Mouse (Mus musculus) liver, embryonic 12.5 days (tissue): ENCODE data around the gene Chmp6. TPM values are rescaled to one million over a fixed set of nuclear protein-coding genes. Genes with fewer than 3 reads are reported as not detected.

ENCODE experiments used
- ATAC-seq: fragments of 200-750 bp; cut with Nextera tagmentation; 2 replicates; pipeline ENCODE4 v1.8.0; 2017; ENCODE audit warnings: moderate number of reproducible peaks, mild to moderate bottlenecking, moderate library complexity
- H3K27ac ChIP-seq: fragments of 300-500 bp; sonication (generic); 2 replicates; pipeline ENCODE4 v1.5.1; 2016; ENCODE audit warnings: mild to moderate bottlenecking
- H3K27me3 ChIP-seq: fragments of 300-500 bp; sonication (generic); replicated peaks from 2 replicates; pipeline ENCODE4 v1.6.1; 2016; ENCODE audit warnings: mild to moderate bottlenecking, moderate library complexity
- H3K36me3 ChIP-seq: fragments of 300-500 bp; sonication (generic); 2 replicates; pipeline ENCODE4 v1.6.1; 2016; ENCODE audit warnings: mild to moderate bottlenecking, moderate library complexity
- H3K4me1 ChIP-seq: fragments of 300-500 bp; sonication (generic); 2 replicates; pipeline ENCODE4 v1.6.1; 2016
- H3K4me2 ChIP-seq: fragments of 300-500 bp; sonication (generic); 2 replicates; pipeline ENCODE4 v1.6.1; 2016; ENCODE audit warnings: mild to moderate bottlenecking, moderate library complexity
- H3K4me3 ChIP-seq: fragments of 300-500 bp; sonication (generic); 2 replicates; pipeline ENCODE4 v1.5.1; 2016; ENCODE audit warnings: mild to moderate bottlenecking, moderate library complexity
- H3K9ac ChIP-seq: fragments of 300-500 bp; sonication (generic); 2 replicates; pipeline ENCODE4 v1.6.1; 2016; ENCODE audit warnings: mild to moderate bottlenecking, moderate library complexity
- H3K9me3 ChIP-seq: fragments of 300-500 bp; sonication (generic); replicated peaks from 2 replicates; pipeline ENCODE4 v1.6.1; 2016; ENCODE audit warnings: mild to moderate bottlenecking, moderate library complexity
- WGBS: fragments of 180-500 bp; shearing (Covaris S2); methylation state at CpG from one replicate; pipeline ENCODE4 v1.1.7; 2016; ENCODE audit not compliant: insufficient replicate concordance; 5-methylcytosine and 5-hydroxymethylcytosine counted together
- polyA plus RNA-seq: library from polyadenylated mRNA; unstranded; fragments of >200 nt; fragmentation: Nextera tagmentation; extraction: Ambion mirVana; gene quantifications from 2 replicates; pipeline ENCODE4 v1.2.1, GENCODE M21; 2016

The Chmp6 gene
- polyA plus RNA-seq, 1 experiment from 2014 or later: 48.6 TPM

- ATAC-seq: no peak
- Histone ChIP-seq H3K27me3 (no peaks in the 10 kb centered on the region), H3K27ac (no peak overlapping the region), H3K9ac (no peak overlapping the region), H3K36me3 (peaks cover 88% of the 10 kb centered on the region), H3K4me1 (0 out of 2 replicates have a peak, but pooled peaks cover 6% of the 10 kb centered on the region), H3K4me3 (no peak overlapping the region), H3K4me2 (no peak overlapping the region), H3K9me3 (no peaks in the 10 kb centered on the region)
- 75% methylated on average over 7 of the region's 7 CpGs for WGBS
Measured at GRCm38 (mm10) chr11:119891601-119892215, 21.5 kb upstream of the Chmp6 start.

DNA sequence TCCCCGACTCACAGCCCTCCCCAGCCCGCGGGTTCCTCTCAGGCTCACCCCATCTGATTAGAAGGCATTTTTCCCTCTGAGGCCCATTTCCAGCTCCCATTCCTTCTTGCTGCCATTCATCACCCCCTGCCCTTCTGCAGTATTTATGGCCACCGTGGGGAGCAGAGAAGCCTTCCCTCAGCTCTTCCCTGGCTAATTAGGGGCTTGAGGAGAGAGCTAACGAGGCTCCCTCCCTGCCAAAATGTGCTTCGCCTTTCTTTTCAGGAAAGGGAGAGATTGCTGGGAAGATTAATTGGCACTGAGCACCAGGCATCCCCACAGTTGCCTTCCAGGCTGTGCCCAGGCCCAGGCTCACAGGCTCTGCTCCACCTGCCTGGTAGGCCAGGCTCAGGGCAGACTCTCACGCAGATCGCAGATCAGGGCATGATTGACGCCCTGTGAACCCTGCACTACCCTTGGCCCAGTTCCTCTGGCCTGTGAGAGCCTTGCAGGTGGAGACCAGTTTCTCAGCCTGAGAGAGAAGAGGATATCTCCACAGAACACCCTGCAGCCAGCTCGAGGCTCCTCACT, 19.5 kb upstream of the Chmp6 start:
- H3K9ac ChIP-seq: no peak overlapping the region
- peaks cover 93% of the 10 kb centered on the region for H3K36me3 ChIP-seq
- 0 out of 2 replicates have a peak, but pooled peaks cover 6% of the 10 kb centered on the region for H3K4me1 ChIP-seq
- H3K9me3 ChIP-seq: no peaks in the 10 kb centered on the region
- ATAC-seq: no peak
- H3K4me2 ChIP-seq: no peak overlapping the region
- no peak overlapping the region for H3K4me3 ChIP-seq
- WGBS: 65% methylated on average over 10 of the region's 10 CpGs
- no peak overlapping the region for H3K27ac ChIP-seq
- no peaks in the 10 kb centered on the region for H3K27me3 ChIP-seq

DNA sequence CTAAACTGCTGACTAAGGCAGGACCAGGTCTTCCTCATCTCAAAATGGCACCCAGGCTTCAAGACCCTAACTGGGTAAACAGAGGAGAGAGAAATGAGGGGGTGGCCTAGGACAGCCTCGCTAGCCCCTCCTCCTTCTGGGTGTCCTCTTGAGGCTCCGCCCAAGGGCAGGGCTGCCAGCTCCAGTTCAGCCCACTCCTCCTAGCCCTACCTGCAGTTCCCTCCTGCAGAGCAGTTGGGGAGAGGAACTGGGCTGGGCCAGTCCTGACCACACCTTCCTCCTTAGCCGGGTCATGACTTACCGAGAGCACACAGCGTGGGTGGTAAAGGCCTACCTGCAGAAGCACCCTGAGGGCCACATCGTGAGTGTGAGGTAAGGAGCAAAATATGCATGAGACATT, 18.6 kb upstream of the Chmp6 start:
- WGBS: 45% methylated on average over 6 of the region's 6 CpGs
- 0 out of 2 replicates have a peak, but pooled peaks cover 6% of the 10 kb centered on the region for H3K4me1 ChIP-seq
- no peak overlapping the region for H3K4me3 ChIP-seq
- peak; percentile 48 for ATAC-seq
- no peak overlapping the region for H3K4me2 ChIP-seq
- H3K9me3 ChIP-seq: no peaks in the 10 kb centered on the region
- peaks cover 91% of the 10 kb centered on the region for H3K36me3 ChIP-seq
- no peak overlapping the region for H3K27ac ChIP-seq
- no peaks in the 10 kb centered on the region for H3K27me3 ChIP-seq
- no peak overlapping the region for H3K9ac ChIP-seq

GRCm38 (mm10) chr11:119897041-119897440, 16.2 kb upstream of the Chmp6 start:
- H3K36me3 ChIP-seq: peaks cover 70% of the 10 kb centered on the region

GRCm38 (mm10) chr11:119898976-119899375, 14.3 kb upstream of the Chmp6 start:
- H3K27me3 ChIP-seq: no peaks in the 10 kb centered on the region
- no peak overlapping the region for H3K4me2 ChIP-seq
- 0 out of 2 replicates have a peak, but pooled peaks cover 6% of the 10 kb centered on the region for H3K4me1 ChIP-seq
- H3K36me3 ChIP-seq: peaks cover 51% of the 10 kb centered on the region
- no peak overlapping the region for H3K27ac ChIP-seq
- no peak overlapping the region for H3K9ac ChIP-seq
- WGBS: 89% methylated on average over 11 of the region's 11 CpGs
- H3K9me3 ChIP-seq: no peaks in the 10 kb centered on the region
- no peak for ATAC-seq
- H3K4me3 ChIP-seq: no peak overlapping the region

More at GRCm38 (mm10) chr11:119897041-119897440, 16.2 kb upstream of the Chmp6 start:
- no peaks in the 10 kb centered on the region for H3K27me3 ChIP-seq
- no peaks in the 10 kb centered on the region for H3K9me3 ChIP-seq
- no peak for ATAC-seq
- no peak overlapping the region for H3K27ac ChIP-seq
- H3K4me3 ChIP-seq: no peak overlapping the region
- 0 out of 2 replicates have a peak, but pooled peaks cover 6% of the 10 kb centered on the region for H3K4me1 ChIP-seq
- WGBS: 82% methylated on average over 9 of the region's 9 CpGs
- no peak overlapping the region for H3K9ac ChIP-seq
- H3K4me2 ChIP-seq: no peak overlapping the region

GRCm38 (mm10) chr11:119901174-119901573, 12.1 kb upstream of the Chmp6 start:
- Histone ChIP-seq H3K4me2 (no peak overlapping the region), H3K4me3 (no peak overlapping the region), H3K27me3 (0 out of 2 replicates have a peak, but pooled peaks cover 4% of the 10 kb centered on the region), H3K27ac (no peak overlapping the region), H3K9ac (no peak overlapping the region), H3K36me3 (peaks cover 29% of the 10 kb centered on the region), H3K4me1 (no peaks in the 10 kb centered on the region), H3K9me3 (no peaks in the 10 kb centered on the region)
- ATAC-seq: 0 out of 2 replicates have a peak, but pooled peaks have one; percentile 8
- WGBS: 59% methylated on average over 4 of the region's 4 CpGs

DNA sequence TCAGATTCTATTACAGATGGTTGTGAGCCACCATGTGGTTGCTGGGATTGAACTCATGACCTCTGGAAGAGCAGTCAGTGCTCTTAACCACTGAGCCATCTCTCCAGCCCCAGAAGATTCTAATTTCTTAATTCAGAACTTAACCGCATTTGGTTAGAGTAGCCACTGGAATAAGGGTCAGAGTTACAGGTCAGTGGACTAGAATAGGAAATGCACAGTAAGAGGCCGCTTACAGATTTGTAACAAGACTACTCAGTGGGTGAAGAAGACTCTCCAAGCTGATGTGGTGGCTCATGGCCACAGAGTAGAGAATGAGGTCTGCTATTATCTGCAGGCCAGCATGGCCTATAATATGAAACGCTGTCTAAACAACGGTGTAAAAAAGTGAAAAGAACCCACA, 10.3 kb upstream of the Chmp6 start:
- H3K9me3 ChIP-seq: no peaks in the 10 kb centered on the region
- H3K4me3 ChIP-seq: no peak overlapping the region
- no peak overlapping the region for H3K9ac ChIP-seq
- 74% methylated on average over 4 of the region's 4 CpGs for WGBS
- no peaks in the 10 kb centered on the region for H3K4me1 ChIP-seq
- H3K27me3 ChIP-seq: peaks cover 18% of the 10 kb centered on the region; the same call in 1 of the 2 replicates
- peaks cover 14% of the 10 kb centered on the region for H3K36me3 ChIP-seq
- H3K4me2 ChIP-seq: no peak overlapping the region
- no peak overlapping the region for H3K27ac ChIP-seq
- no peak for ATAC-seq

DNA sequence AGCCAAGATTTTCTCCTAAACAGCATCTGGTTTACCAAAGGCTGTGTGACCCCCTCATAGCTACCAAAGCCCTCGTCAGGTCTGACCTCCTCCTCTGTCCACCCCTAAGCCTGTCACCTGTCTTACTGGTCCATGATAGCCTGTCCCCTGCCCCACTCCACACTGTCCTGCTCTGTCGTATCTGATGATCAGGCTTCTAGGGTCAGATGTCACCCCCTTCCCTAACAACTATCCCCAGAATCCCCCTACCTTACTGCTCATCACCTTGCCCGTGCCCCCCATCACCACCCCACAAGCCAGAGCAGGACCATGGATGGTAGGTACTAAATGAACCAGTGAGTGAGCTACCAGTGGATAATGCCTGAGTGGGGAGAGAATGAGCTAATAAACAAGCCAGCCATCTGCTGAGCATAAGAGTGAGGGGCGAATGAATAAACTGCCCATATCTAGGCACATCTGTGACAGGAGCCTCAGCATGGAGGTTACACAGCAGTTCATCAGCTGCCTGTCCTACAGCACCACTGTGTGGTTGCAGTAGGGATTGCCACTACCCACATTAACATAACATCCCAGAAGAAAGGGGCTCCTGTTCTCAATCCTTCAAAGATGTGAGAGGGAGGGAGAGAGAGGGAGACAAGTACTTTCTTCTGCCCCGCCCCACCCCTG, 8.5 kb upstream of the Chmp6 start:
- Histone ChIP-seq H3K9ac (no peak overlapping the region), H3K36me3 (no peaks in the 10 kb centered on the region), H3K4me3 (no peak overlapping the region), H3K4me2 (no peak overlapping the region), H3K9me3 (no peaks in the 10 kb centered on the region), H3K27me3 (peaks cover 29% of the 10 kb centered on the region; the same call in 1 of the 2 replicates), H3K4me1 (peaks cover 3% of the 10 kb centered on the region), H3K27ac (no peak overlapping the region)
- peak; percentile 28; the same call in 1 of the 2 replicates for ATAC-seq
- WGBS: 23% methylated on average over 5 of the region's 5 CpGs

DNA sequence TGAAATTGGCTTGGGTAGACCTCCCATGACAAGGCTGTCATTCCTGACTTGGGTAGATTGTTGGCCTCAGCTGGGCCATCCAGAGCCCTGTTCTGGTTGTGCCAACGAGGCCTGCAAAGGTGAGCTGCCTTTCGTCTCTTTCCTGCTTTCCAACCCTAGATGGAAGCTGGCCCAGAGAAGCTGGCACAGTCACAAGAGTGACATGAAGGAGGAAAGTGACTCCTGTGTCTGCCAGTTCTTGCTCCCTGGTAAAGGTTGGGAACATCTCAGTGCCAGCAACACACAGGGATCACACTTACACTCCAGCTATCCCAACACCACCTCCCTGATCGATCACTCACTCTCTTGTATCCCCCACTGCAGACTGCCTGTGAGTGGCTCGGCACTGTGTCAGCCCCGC, 7.4 kb upstream of the Chmp6 start:
- Histone ChIP-seq H3K4me3 (no peak overlapping the region), H3K36me3 (no peaks in the 10 kb centered on the region), H3K9me3 (no peaks in the 10 kb centered on the region), H3K9ac (no peak overlapping the region), H3K27ac (no peak overlapping the region), H3K4me2 (no peak overlapping the region), H3K4me1 (peaks cover 9% of the 10 kb centered on the region), H3K27me3 (peaks cover 29% of the 10 kb centered on the region; the same call in 1 of the 2 replicates)
- ATAC-seq: no peak
- 73% methylated on average over 5 of the region's 5 CpGs for WGBS

DNA sequence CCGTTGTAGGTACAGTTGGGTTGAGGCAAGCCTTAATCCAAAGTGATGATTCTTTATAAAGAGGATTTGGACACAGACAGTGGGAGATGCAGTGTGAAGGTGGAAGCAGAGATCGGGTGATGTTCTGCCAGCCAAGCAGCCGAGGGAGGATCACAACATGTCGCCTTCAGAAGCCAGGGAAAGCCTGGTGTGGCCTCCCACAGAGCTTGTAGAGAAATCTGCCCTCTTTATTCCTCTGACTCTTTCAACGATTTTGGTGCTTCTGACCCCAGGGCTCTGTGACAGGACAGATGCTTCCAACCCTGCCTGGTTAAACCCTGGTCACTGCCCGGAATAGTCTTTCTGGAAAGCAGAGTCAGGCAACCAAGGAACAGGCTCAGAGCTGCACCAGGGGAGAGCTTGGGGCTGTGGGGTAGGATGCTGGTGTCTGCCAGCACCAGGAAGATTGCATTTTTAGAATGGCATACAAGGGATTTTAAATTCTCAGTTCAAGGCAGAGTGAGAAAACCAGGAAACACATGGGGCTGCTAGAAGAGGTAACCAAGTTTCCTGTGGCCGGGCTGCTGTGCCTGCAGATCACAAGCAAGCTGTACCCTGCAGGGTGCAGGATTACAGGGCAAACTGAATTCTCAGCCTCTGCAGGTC, 6.1 kb upstream of the Chmp6 start:
- Histone ChIP-seq H3K36me3 (no peaks in the 10 kb centered on the region), H3K9me3 (no peaks in the 10 kb centered on the region), H3K9ac (no peak overlapping the region), H3K27ac (no peak overlapping the region), H3K27me3 (peaks cover 29% of the 10 kb centered on the region; the same call in 1 of the 2 replicates), H3K4me2 (no peak overlapping the region), H3K4me3 (no peak overlapping the region), H3K4me1 (peaks cover 9% of the 10 kb centered on the region)
- no peak for ATAC-seq
- 50% methylated on average over 7 of the region's 7 CpGs for WGBS

DNA sequence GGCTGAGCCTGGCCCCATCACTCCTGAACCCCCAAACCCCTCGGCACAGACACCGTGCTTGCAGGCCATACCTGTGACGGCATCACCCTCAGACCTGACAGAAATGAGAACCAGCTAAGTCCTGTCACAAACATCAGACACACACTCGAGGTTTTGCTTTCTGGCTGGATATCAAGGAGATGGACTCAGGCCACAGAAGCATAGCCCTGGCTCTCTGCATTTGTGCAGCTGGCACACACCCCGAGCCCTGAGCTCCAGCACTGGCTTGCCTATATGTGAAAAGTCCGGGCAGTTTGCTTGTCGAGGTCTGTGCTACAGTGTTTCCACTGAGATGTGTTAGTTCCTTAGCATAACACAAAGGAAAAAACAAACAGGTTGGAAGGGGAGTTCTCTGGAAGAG, 5.5 kb upstream of the Chmp6 start:
- ATAC-seq: no peak
- Histone ChIP-seq H3K27ac (no peak overlapping the region), H3K27me3 (peaks cover 29% of the 10 kb centered on the region; the same call in 1 of the 2 replicates), H3K4me1 (peaks cover 10% of the 10 kb centered on the region), H3K36me3 (no peaks in the 10 kb centered on the region), H3K4me2 (no peak overlapping the region), H3K9ac (no peak overlapping the region), H3K9me3 (no peaks in the 10 kb centered on the region), H3K4me3 (no peak overlapping the region)
- 55% methylated on average over 7 of the region's 7 CpGs for WGBS

DNA sequence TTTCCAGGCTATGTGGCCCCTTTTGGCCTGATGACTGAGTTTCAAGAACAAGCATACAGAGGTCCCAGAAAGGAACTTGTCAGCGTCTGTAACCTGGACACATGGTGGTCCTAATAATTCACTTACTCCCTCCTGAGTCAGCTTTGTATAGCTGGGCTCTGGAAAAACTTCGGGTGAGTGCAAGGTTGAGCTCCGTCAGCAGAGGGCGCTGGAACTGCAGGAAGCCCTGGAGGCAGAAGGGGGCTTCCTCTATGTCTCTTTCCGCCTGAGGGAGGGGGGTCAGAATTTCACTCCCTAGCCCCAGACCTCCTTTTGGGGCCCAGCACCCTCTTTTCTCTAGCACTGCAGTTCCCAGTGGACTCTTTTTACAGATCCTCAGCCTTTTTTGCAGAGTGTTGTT, 3.8 kb upstream of the Chmp6 start:
- Histone ChIP-seq H3K9me3 (no peaks in the 10 kb centered on the region), H3K4me2 (peak overlapping the region; percentile 21), H3K9ac (no peak overlapping the region), H3K27me3 (peaks cover 29% of the 10 kb centered on the region; the same call in 1 of the 2 replicates), H3K27ac (no peak overlapping the region), H3K4me1 (peaks cover 20% of the 10 kb centered on the region), H3K4me3 (no peak overlapping the region), H3K36me3 (no peaks in the 10 kb centered on the region)
- WGBS: under 1% methylated on average over 5 of the region's 5 CpGs
- ATAC-seq: no peak
